Mouse (Mus musculus) hindbrain, embryonic 11.5 days (tissue): Measurements from ENCODE around the gene Grip1. TPM values are rescaled to one million over a fixed set of nuclear protein-coding genes. Genes with fewer than 3 reads are reported as not detected.

Experiments
- ATAC-seq: fragments of 200-750 bp; cut with Nextera tagmentation; 2 replicates; pipeline ENCODE4 v1.8.0; 2017; ENCODE audit warnings: mild to moderate bottlenecking, moderate TSS enrichment, moderate library complexity; ENCODE audit not compliant: low FRiP score
- DNase-seq: peaks from one replicate; pipeline ENCODE4 v3.0.0-alpha.2; 2015; ENCODE audit warnings: low spot score
- H3K27ac ChIP-seq: fragments of 300-500 bp; sonication (generic); 2 replicates; pipeline ENCODE4 v1.5.1; 2014; ENCODE audit warnings: mild to moderate bottlenecking, low read depth, low read length
- H3K27me3 ChIP-seq: fragments of 300-500 bp; sonication (generic); 2 replicates; pipeline ENCODE4 v1.6.1; 2014; ENCODE audit warnings: mild to moderate bottlenecking, low read length, moderate library complexity, mixed read lengths; ENCODE audit not compliant: control insufficient read depth, insufficient read depth
- H3K36me3 ChIP-seq: fragments of 300-500 bp; sonication (generic); 2 replicates; pipeline ENCODE4 v1.6.1; 2014; ENCODE audit warnings: mild to moderate bottlenecking, low read length, moderate library complexity, mixed read lengths; ENCODE audit not compliant: control insufficient read depth, insufficient read depth
- H3K4me1 ChIP-seq: fragments of 300-500 bp; sonication (generic); replicated peaks from 2 replicates; pipeline ENCODE4 v1.6.1; 2014; ENCODE audit warnings: low read length, mixed read lengths; ENCODE audit not compliant: control insufficient read depth, insufficient read depth
- H3K4me2 ChIP-seq: fragments of 300-500 bp; sonication (generic); replicated peaks from 2 replicates; pipeline ENCODE4 v1.6.1; 2014; ENCODE audit warnings: mild to moderate bottlenecking, low read depth, low read length
- H3K4me3 ChIP-seq: fragments of 300-500 bp; sonication (generic); 2 replicates; pipeline ENCODE4 v1.5.1; 2014; ENCODE audit warnings: low read depth, low read length
- H3K9ac ChIP-seq: fragments of 300-500 bp; sonication (generic); 2 replicates; pipeline ENCODE4 v1.6.1; 2014; ENCODE audit warnings: low read depth, low read length
- H3K9me3 ChIP-seq: fragments of 300-500 bp; sonication (generic); 2 replicates; pipeline ENCODE4 v1.6.1; 2016; ENCODE audit warnings: low read length; ENCODE audit not compliant: control insufficient read depth
- WGBS: fragments of 180-500 bp; shearing (Covaris S2); extraction: QIAGEN DNeasy Blood & Tissue Kit; methylation state at CpG from one replicate; pipeline ENCODE4 v1.1.7; 2014; 5-methylcytosine and 5-hydroxymethylcytosine counted together
- polyA plus RNA-seq: library from polyadenylated mRNA; unstranded; fragments of >200 nt; fragmentation: Nextera tagmentation; extraction: Ambion mirVana; gene quantifications from 2 replicates; pipeline ENCODE4 v1.2.1, GENCODE M21; 2014

Gene Grip1
- 11.8 and 12.1 TPM in 2 replicates for polyA plus RNA-seq

- ATAC-seq, result peak; percentile 90
- no peaks in the 10 kb centered on the region; the same call in 1 of the 2 replicates for H3K27me3 ChIP-seq
- H3K27ac ChIP-seq, result peak within 1 kb of the TSS; percentile 84
- H3K4me2 ChIP-seq, result peak within 1 kb of the TSS; percentile 99
- H3K9me3 ChIP-seq, result no peaks in the 10 kb centered on the region
- H3K9ac ChIP-seq, result peak within 1 kb of the TSS; percentile 81
- 0% methylated on average over 19 of the region's 84 CpGs for WGBS
- DNase-seq, result peak; percentile 77
- no peaks in the 10 kb centered on the region for H3K36me3 ChIP-seq
- H3K4me1 ChIP-seq, result peaks cover 4% of the 10 kb centered on the region; the same call in 1 of the 2 replicates
- H3K4me3 ChIP-seq, result peak within 1 kb of the TSS; percentile 80
Observed at GRCm38 (mm10) chr10:119453431-119454105, at the start of gene Grip1. Gene Grip1, plus strand, starts transcription at chr10:119453830.

GRCm38 (mm10) chr10:119405103-119405502 is 48.5 kb upstream of the Grip1 start:
- no peak overlapping the region for H3K27ac ChIP-seq
- 92% methylated on average over 9 of the region's 9 CpGs for WGBS
- no peak overlapping the region for H3K9ac ChIP-seq
- ATAC-seq (no peak), DNase-seq (no peak)
- H3K4me1 ChIP-seq, result no peaks in the 10 kb centered on the region
- no peak overlapping the region for H3K4me2 ChIP-seq
- H3K27me3 ChIP-seq, result no peaks in the 10 kb centered on the region
- no peaks in the 10 kb centered on the region for H3K9me3 ChIP-seq
- H3K4me3 ChIP-seq, result no peak overlapping the region
- no peaks in the 10 kb centered on the region for H3K36me3 ChIP-seq

- no peak for ATAC-seq
- Histone ChIP-seq H3K36me3 (no peaks in the 10 kb centered on the region), H3K4me2 (no peak overlapping the region), H3K27ac (no peak overlapping the region), H3K27me3 (no peaks in the 10 kb centered on the region), H3K4me1 (no peaks in the 10 kb centered on the region), H3K9me3 (no peaks in the 10 kb centered on the region), H3K4me3 (no peak overlapping the region), H3K9ac (no peak overlapping the region)
- DNase-seq, result no peak
- WGBS, result 86% methylated on average over 1 of the region's 1 CpGs
Observed at GRCm38 (mm10) chr10:119405612-119406011, 48.0 kb upstream of the Grip1 start.

- WGBS, result 40% methylated on average over 6 of the region's 6 CpGs
Observed at GRCm38 (mm10) chr10:119408327-119408726, 45.3 kb upstream of the Grip1 start.

GRCm38 (mm10) chr10:119413238-119413637 is 40.4 kb upstream of the Grip1 start:
- WGBS, result 97% methylated on average over 11 of the region's 11 CpGs
- no peak overlapping the region for H3K4me2 ChIP-seq
- no peak for ATAC-seq
- H3K4me1 ChIP-seq, result no peaks in the 10 kb centered on the region; the same call in 1 of the 2 replicates
- no peak for DNase-seq
- H3K36me3 ChIP-seq, result no peaks in the 10 kb centered on the region
- no peak overlapping the region for H3K27ac ChIP-seq
- H3K9me3 ChIP-seq, result no peaks in the 10 kb centered on the region
- no peak overlapping the region for H3K9ac ChIP-seq
- H3K4me3 ChIP-seq, result no peak overlapping the region
- no peaks in the 10 kb centered on the region for H3K27me3 ChIP-seq

More at GRCm38 (mm10) chr10:119408327-119408726, 45.3 kb upstream of the Grip1 start:
- no peak for ATAC-seq
- H3K4me3 ChIP-seq, result no peak overlapping the region
- H3K4me2 ChIP-seq, result no peak overlapping the region
- peak; percentile 3 for DNase-seq
- no peaks in the 10 kb centered on the region for H3K4me1 ChIP-seq
- H3K9me3 ChIP-seq, result no peaks in the 10 kb centered on the region
- H3K36me3 ChIP-seq, result no peaks in the 10 kb centered on the region
- no peak overlapping the region for H3K27ac ChIP-seq
- no peaks in the 10 kb centered on the region for H3K27me3 ChIP-seq
- H3K9ac ChIP-seq, result no peak overlapping the region

GRCm38 (mm10) chr10:119415106-119415505 is 38.5 kb upstream of the Grip1 start:
- Histone ChIP-seq H3K4me3 (no peak overlapping the region), H3K9ac (no peak overlapping the region), H3K4me2 (no peak overlapping the region), H3K4me1 (no peaks in the 10 kb centered on the region; the same call in 1 of the 2 replicates), H3K36me3 (no peaks in the 10 kb centered on the region), H3K27me3 (no peaks in the 10 kb centered on the region), H3K9me3 (no peaks in the 10 kb centered on the region), H3K27ac (no peak overlapping the region)
- ATAC-seq (no peak), DNase-seq (peak; percentile 6)
- 55% methylated on average over 4 of the region's 4 CpGs for WGBS

- no peak for DNase-seq
Observed at GRCm38 (mm10) chr10:119421418-119421817, 32.2 kb upstream of the Grip1 start.

GRCm38 (mm10) chr10:119423821-119424534 is 29.7 kb upstream of the Grip1 start:
- no peak for ATAC-seq
- WGBS, result 92% methylated on average over 11 of the region's 11 CpGs

More at GRCm38 (mm10) chr10:119421418-119421817, 32.2 kb upstream of the Grip1 start:
- WGBS, result 81% methylated on average over 6 of the region's 6 CpGs
- Histone ChIP-seq H3K4me2 (no peak overlapping the region), H3K4me3 (no peak overlapping the region), H3K27ac (no peak overlapping the region), H3K9me3 (no peaks in the 10 kb centered on the region), H3K9ac (no peak overlapping the region), H3K27me3 (no peaks in the 10 kb centered on the region), H3K36me3 (no peaks in the 10 kb centered on the region), H3K4me1 (no peaks in the 10 kb centered on the region)
- ATAC-seq, result no peak

More at GRCm38 (mm10) chr10:119423821-119424534, 29.7 kb upstream of the Grip1 start:
- Histone ChIP-seq H3K36me3 (no peaks in the 10 kb centered on the region), H3K9ac (no peak overlapping the region), H3K27me3 (no peaks in the 10 kb centered on the region), H3K9me3 (no peaks in the 10 kb centered on the region), H3K4me3 (no peak overlapping the region), H3K27ac (no peak overlapping the region), H3K4me2 (no peak overlapping the region), H3K4me1 (no peaks in the 10 kb centered on the region)
- no peak for DNase-seq
